Mouse (Mus musculus) liver, embryonic 14.5 days (tissue): ENCODE measurements around the gene Ccdc149.

Experiments used
- CTCF ChIP-seq: IDR thresholded peaks from 2 replicates; pipeline ENCODE4 v1.5.1; 2016; ENCODE audit warnings: antibody characterized with exemption, low read depth, control low read depth
- EP300 ChIP-seq: IDR thresholded peaks from 2 replicates; pipeline ENCODE4 v1.6.1; 2016; ENCODE audit warnings: antibody characterized with exemption, low read depth

- no peak for TF ChIP-seq CTCF
- no peak for TF ChIP-seq EP300
These were observed 8.9 kb downstream of the Ccdc149 start for GRCm38 (mm10) chr5:52462447-52462846.
